Mouse (Mus musculus): ENCODE data around the gene Cers1.
A peak's percentile ranks its signal among the peaks of the same experiment; 100 is the strongest.

The Cers1 gene

DNA sequence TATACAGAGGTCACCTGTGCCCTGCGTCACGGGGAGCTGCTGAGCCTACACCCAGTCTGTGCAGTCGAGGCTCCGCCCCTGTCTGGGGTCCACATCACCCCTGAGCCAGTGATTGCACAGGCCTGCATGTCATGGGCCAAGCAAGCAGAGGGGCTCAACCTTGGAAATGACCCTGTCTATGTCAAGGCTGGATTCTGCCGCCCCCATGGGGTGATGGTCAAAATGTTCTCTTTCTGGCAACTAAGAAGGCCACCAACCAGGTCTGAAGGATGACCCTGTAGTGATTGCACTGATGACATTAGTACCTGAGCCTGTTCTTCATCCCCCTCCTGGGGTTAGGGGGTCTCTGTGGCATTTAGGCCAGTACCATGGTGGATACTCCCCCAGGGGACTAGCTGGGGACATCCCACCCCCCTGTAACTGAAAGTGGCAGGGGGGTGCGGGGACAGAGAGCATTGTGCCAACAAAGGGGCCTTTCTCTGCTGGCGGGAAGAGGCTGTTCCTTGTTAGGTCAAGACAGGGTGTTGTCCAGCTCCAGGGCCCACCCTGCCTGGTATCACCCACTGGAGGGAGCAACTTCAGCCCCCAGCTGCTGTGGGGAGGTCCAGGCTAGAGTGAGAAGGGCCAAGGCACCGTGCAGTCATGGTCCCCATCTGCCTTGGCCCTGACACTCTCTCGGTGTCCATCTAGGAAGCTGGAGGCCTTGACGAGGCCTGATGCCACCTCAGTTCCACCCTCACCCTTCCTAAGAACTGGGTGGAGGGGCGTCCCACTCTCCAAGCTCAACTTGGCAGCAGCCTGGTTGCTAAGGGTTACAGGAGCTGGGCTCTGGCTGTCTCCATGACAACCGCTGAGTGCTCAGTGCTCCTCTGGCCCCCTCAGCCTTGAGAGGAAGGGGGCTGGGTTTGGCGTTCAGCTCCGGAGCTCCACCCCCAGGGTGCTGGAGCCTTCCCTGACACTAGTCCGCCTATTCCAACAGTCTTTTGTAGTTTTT is 1.2 kb downstream of the Cers1 start:
- DNase-seq (ENCODE audit: low read depth): no peak

DNA sequence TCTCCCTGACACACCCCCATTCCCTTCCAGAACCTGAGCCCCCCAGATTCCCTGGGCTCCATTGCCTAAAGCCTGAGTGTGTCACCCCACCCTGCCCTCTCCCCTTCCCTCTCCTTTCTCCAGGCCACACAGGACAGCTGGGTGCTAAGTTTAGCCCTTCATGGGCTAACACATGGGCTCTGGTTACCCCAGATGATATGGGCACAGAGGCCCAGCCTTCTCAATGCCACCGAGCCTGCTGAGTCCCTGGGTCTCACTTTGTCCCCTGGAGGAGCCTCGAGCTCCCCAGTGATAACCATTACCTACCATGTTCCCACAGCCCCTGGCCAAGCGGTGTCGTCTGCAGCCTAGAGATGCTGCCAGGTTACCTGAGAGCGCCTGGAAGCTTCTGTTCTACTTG is 2.3 kb downstream of the Cers1 start:
- DNase-seq (ENCODE audit: low read depth): no peak

DNA sequence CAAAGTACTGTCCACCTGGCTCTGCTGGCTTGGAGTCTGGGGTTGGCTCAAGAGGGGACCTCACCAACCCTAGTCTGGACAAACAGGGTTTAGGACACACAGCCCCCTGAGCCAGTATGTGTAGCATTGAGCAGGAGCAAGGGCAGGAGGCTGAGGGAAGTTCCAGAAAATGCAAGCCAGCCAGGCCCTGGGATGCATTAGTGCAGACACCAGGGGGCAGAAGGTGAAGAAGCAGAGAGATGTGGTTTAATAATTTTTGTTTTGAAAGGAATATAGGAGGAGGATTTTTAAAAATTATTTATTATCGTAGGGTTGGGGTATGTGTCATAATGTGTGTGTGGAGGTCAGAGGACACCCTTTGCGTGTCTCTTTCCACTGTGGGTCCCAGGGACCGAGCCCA is 8.1 kb downstream of the Cers1 start:
- DNase-seq (ENCODE audit: low read depth): no peak

DNA sequence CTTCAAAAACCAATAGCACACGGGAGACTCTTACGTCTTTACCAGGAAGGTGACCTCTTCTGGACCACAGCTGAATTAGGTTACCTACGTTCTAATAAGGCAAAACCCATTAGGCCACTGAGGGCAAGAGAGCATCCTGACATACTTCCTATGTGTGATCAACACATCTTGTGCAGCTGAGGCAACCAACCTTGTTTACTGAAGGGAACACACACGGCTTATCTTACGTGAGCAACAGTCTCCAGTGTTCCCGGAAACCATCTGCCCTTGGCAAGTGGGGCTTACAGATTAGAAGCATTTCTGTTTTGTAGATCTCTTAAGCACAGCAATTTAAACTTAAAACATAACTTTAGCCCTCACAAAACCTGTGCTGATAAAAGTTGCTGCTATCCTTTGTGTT is 11.9 kb downstream of the Cers1 start:
- DNase-seq (ENCODE audit: low read depth): no peak

DNA sequence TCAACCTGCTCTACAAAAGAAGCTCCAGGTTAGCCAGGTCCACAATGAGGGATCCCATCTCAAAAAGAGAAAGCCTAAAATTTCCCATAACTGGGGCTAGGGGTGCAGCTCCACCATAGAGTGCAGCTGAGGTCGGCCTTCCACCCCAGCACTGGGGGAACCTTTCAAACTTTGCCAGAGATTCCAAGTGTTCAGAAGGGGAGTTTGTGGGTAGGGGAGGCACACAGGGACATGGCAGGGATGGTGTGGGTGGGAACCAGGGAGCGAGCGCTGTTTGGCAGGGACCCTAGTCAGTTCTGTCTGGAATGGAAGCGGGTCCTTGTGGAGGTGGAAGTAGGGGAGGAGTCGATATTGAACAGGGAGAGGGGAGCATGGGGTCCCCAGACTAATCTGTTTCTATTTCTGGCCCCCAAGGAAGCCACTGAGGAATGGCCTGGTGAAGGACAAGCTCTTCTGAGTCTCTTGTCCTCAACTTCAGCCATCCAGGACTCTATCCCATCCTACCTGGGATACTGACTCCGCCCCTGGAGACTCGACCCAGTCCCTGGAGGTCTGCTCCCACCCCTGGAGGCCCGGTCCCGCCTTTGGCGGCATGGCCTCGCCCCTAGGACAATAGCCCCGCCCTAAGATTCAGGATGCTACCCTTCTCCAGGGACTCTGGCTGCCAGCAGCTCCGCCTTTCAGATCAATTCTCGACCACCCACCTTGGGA is 13.7 kb downstream of the Cers1 start, which contains the start of gene Gdf1:
TSS of gene Gdf1 (plus strand) at position 694 of the 711 bp plus-strand sequence.
- DNase-seq (ENCODE audit: low read depth): no peak

DNA sequence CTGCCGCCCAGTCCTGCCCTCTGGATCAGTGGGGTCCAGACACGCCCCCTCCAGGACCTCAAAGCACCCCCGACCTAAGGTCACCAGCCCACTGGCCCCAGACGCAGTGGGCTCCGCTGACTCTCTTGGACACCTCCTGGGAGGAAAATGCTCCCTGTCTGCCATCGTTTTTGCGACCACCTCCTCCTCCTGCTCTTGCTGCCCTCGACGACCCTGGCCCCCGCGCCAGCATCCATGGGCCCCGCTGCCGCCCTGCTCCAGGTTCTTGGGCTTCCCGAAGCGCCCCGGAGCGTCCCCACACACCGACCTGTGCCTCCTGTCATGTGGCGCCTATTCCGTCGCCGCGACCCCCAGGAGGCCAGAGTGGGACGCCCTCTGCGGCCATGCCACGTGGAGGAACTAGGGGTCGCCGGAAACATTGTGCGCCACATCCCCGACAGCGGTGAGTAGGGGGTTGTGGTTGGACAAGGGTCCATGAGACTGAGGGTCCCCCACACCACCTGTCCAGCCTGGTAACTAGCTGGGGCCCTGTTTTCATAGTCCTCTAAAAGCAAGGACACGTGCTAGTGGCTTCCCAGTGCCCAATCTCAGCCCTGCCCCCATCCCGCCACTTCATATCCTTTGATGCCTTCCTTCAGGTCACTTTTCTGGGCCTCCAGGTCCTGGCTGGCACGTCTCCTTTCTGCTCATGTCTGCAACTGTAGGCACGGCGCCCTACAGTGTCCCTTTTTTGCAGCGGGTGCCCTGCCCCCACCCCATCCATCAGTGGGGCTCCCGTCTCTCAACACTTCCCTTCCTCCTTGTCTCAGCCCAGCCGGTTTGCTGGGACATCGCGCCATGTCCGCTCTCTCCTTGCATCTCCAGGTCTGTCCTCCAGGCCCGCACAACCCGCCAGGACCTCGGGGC is 14.5 kb downstream of the Cers1 start:
- DNase-seq (ENCODE audit: low read depth): no peak

DNA sequence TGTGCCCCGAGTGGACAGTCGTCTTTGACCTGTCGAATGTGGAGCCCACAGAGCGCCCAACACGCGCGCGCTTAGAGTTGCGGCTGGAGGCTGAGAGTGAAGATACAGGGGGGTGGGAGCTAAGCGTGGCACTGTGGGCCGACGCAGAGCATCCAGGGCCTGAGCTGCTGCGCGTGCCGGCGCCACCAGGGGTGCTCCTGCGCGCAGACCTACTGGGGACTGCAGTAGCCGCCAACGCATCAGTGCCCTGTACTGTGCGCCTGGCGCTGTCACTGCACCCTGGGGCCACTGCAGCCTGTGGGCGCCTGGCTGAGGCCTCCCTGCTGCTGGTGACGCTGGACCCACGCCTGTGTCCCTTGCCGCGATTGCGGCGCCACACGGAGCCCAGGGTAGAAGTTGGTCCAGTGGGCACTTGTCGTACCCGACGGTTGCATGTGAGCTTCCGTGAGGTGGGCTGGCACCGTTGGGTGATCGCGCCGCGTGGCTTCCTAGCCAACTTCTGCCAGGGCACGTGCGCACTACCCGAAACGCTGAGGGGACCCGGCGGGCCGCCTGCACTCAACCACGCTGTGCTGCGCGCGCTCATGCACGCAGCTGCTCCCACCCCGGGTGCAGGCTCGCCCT is 15.3 kb downstream of the Cers1 start:
- no peak for DNase-seq (ENCODE audit: low read depth)

DNA sequence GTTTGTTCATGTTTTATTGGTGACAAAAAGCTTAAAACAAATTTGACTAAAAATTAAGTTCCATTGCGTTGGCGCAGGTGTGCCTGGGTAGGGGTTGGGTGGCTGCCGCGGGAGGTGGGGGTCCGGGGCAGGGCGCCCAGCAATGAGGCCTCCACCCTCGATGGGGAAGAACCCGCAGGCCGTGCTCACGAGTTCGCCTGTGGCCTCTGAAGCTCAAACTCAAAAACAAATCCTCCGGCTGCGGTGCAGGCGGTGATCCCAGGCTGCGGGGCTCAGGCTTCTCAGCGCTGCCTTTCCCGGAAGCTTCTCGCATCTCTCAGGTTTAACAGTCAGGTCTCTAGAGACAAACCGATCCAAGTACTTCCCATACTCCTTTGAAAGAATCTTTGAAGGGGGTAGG is 16.0 kb downstream of the Cers1 start:
- no peak for DNase-seq (ENCODE audit: low read depth)

DNA sequence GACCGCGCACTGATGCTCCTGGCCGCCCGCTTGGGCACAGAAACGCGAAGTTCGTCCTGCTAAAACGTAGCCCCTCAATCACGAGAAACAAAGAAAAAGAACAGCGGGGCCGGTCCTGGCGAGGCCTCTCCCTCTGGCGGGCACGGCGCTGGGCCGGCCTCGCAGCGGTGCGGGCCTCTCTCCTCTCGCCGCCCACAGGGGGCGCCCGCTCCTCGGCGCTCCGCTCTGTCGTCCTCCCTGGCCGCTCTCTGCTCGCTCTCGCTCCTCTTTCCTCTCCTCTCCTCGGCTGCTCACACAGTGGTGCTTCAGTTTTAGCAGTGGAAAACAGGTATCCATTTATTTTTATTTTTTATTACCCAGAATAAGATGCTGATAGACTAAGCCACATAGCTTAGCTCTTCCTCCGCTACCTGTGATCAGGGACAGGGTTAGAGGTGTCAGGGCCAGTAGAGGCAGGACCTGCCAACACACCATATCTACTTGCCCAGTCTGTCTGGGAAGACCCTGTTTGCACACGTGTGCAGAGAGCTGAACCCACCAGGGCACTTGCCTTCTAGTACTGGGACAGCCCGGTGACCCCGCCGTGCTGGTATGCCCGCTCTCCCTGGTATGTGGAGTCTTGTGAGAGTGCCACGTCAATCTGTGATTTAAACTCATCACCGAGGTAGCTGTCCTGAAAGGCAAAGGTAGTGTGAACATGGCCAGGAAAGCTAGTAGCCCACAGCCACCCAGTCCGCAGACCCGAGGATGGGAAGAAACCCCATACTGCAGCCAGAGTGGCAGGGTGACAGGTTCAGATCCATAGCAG is 16.7 kb downstream of the Cers1 start:
- no peak for DNase-seq (ENCODE audit: low read depth)

DNA sequence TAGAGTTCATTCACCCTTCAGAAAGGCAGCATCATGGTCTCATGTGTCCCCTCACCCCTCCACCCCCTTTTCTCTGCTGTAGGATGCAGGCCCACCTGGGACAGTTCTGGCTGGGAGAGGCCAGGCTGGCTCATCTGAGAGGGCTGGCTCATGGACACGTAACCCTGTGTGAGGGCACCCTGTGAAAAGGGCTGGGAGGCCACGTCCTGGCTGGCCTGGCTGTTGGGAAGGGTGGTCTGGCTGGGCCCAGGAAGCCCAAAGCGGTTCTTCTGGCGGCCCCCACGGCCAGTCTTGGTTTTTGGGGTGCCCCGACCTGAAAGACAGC is 17.3 kb downstream of the Cers1 start:
- no peak for DNase-seq (ENCODE audit: low read depth)

DNA sequence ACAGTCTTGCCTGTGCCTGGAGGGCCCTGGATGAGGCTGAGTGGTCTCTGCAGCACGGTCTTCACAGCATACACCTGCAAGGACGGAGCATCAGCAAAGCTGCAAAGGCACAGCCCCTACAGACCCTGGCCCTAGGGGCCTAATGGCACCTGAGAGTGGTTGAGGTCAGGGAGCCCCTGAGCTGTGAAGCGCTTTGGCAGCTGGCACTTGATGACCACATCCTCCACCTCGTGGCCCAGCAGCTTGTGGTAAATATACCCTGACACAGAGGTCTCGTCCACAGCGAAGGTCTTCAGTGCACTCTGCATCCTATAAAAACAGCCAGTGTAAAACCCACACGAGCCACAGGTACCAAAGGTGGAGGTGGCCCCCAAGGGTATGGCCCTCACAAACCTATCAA is 23.4 kb downstream of the Cers1 start:
- DNase-seq (ENCODE audit: low read depth): no peak

DNA sequence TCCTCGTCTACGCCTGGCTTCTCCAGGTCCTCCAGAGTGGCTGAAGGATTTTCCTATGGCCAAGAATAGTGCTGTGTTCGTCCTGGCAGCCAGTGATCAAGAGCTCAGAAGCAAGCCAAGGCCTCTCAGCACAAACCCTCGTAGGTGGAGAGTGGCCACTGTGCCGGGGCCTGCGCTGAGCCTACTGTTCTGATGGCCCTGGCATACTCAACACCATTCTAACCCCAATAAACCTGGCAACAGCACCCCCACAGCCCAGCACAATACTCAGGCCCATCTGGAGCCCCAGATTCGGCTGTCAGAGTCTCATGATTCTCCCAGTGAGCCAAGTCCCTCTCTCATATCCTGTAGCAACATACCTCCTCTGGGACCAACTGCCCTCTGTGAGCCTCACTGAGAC is 25.1 kb downstream of the Cers1 start:
- no peak for DNase-seq (ENCODE audit: low read depth)

DNA sequence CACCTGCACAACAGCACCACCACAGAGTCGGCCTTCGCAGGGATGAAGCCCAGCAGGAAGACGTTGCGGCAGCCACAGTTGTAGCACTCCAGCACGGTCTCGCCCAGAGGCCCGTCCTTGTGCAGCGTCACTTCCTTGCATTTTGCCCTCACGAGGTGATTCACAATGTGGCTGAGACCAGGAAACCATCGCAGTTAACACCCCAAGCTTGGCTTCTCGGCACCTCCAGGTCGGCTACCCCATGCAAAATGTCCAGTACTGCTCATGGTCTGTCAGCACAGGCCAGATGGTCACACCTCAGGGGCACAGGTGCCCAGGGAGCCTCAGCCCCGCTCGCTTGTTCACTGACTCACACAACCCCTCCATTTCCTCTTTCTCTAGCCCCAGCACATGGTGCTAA is 26.4 kb downstream of the Cers1 start:
- DNase-seq (ENCODE audit: low read depth): no peak

DNA sequence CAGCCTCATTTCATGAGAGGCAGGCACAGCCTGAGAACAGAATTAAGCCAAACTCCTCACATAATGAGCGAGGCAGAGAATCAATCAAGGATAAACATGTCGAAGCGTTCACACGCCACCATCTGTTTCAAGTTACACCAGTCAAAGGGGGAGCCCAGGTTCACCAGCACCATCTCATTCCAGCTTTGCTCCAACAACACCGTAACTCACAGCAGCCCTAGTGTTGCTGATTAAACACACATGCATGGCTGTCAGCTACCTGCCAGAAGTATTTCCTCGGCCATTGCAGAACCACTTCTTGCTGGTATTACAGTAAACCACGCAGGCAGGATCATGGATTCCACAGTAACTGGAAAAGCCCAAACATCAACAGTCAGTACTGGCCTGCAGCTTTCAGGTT is 27.5 kb downstream of the Cers1 start:
- DNase-seq (ENCODE audit: low read depth): no peak

DNA sequence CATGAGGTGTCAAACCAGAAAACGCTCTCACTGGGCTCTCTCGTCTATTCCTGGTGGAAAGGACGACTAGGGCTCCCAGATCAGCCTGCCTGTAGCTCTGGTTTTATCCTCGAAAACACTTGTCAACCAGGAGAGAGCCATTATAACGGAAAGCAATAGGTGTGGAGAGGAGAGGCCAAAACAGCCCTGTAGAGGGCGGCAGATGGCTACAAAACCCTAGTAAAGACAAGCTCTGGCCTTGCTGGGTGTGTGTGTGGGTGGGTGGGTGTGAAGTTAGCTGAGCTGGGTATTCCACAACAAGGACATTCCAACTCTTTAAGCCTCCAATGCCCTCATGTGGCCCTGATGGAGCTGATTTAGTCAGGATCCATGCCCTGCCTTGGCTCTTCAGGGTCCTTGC is 28.1 kb downstream of the Cers1 start:
- DNase-seq (ENCODE audit: low read depth): peak; percentile 60

DNA sequence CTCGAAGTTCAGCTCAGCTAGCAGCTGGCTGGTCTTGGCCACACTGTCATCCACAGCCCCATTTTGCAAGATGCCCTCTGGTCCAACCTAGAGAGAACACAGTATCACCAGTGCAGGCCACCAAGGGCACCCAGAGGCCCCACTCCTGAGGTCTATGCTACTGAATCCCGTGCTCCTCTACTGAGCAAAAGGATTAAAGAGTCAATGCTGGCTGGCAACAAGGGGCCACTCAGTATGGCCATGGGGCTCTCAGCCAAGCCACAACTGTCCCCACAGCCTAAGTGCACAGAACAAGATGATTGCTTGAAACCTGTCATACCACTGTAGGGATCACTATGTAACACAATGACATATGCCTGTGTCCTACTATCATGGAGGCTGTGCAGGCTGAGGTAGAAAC is 28.7 kb downstream of the Cers1 start:
- DNase-seq (ENCODE audit: low read depth): no peak

DNA sequence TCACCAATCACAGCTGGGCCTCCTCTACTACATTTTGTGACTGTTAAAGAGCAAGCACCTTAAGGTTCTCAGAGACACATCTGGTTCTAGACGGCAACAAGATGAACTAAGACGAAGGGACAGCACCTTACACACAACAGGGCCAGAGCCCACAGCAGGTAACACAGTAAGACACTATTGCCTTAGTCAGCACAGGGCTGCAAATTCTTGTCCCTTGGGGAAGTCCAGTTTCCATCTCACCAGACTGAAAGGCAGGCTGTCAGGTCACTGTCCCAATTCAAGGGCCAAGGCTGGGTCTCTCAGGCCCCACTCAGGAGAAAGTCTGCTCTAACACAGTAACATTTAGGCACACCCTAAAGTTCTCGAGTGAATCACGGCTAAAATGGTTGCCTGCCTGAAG is 31.9 kb downstream of the Cers1 start:
- no peak for DNase-seq (ENCODE audit: low read depth)

DNA sequence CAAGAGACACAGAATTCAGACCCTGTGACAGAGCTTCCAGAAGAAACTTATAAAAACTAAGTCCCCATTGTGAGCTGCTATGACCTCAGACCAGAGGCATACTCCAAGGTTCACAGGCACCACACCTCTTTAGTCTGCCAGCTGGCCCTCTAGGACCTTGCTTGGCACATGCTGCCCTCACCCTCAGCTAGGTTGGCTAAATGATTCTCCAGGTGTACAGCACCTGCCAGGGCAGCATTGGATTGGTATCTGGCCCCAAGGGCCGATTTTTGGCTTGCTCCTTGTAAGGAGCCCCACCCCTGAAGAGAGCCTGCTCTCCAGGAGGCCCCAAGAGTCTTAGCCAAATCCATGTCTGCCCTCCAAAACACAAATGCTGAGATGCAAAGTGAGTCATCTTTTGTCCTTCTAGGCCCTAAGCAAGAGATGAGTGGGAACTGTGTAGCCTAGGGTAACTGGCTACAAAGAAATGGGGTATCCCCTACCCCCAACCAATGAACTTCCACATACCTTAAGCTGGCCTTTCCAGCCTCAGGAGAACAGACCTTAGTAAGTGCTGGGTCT is 32.4 kb downstream of the Cers1 start:
- DNase-seq (ENCODE audit: low read depth): no peak

DNA sequence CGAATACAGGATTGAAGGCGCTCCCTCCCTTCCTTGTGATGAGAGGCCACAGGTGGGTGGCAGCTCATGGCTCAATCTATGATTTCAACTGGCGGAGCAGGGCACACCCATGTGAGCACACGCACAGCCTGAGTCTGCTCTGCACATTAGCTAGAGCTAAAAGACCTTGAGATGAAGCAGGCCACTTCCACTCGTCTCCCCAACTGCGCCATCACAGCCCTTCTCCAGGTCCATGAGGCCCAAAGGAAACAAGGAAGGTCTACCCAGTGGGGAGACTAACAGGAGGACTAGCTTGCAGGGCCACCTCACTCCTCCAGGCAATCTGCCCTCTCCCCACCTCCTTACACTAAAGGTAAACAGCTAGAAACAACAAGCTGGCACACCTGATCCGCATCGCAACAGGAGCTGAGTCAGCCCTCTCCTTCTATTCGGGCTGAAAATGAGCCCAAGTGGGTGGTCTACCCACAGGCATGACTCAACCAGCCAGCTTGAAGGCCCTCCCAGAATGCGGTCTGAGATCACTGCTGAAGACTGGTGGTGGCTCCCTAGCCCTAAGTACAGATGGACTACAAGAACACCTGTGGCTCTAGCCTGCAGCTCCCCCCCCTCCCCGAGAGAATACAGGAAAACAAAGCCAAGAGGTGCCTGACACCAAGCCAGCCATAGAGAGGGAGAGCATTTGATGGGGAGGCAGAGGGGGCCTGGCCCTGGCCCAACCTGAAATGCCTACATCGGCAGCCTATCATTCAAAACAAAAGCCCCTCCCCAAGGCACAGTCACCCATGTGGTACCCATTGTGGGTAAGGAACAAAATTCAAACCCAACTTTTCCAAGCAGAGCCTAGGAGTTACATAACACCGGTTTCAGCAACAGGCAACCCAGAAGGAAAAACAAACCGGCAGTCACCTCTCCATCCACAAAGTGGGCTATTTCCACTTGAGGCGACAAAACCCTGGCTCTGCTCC is 35.7 kb downstream of the Cers1 start:
- peak; percentile 51 for DNase-seq (ENCODE audit: low read depth)

DNA sequence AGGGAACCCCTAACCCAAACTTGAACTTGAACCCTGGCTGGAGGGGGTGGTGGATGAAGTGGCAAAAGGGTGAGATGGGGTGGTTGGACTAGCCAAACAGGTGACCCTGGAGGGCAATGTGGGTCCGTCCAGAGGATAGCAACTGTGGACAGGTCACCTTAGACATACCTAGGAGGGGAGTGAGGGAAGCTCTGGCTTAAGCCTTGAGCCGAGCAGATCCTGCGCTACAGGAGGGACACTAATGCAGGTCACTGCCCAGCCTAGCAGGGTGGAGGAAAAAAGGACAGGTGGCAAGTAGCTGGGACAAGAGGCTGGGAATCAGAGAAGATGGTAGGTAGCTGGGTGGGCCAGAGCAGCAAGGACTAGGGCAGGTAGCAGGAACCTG is 36.4 kb downstream of the Cers1 start:
- no peak for DNase-seq (ENCODE audit: low read depth)
